Mouse (Mus musculus): ENCODE data around the gene Sult6b1.

- no peak for TF ChIP-seq CTCF (conservative IDR thresholded peaks at IDR 0.05; ENCODE audit: insufficient read depth, insufficient read length, low read depth, low read length)
- no peak for TF ChIP-seq POLR2A (IDR thresholded peaks at IDR 0.05; ENCODE audit: low read depth, low read length)
These were observed 18.2 kb downstream of the Sult6b1 start for GRCm38 (mm10) chr17:78888554-78888953.
